14 mouse cellular contexts compared by ENCODE assay signal in genomic region chr1:181847396-181847795, GRCm38 (mm10).
"Had no signal": no experiment of that assay in that cellular context is flagged by ENCODE, and none has a peak within 500 bp of the region (broad histone marks: within the 10 kb centered on the region; RNA-seq: fewer than 3 reads in every experiment).

No protein-coding gene starts in this region.

- H3K36me3 ChIP-seq: intestine, embryonic 15.5 days; limb, embryonic 12.5 days; liver, embryonic 13.5 days; lung, embryonic 15.5 days; midbrain, embryonic 15.5 days; neural tube, embryonic 12.5 days had no signal

- DNase-seq: kidney, postnatal 4 days; liver; liver, embryonic 13.5 days; liver, postnatal 0 days; lung, postnatal 14 days; retina, postnatal 1 day; right cerebral cortex, postnatal 4 days; spleen, adult 18-20 months; thymus, postnatal 14 days had no signal

- H3K27me3 ChIP-seq: intestine, embryonic 15.5 days; limb, embryonic 12.5 days; liver, embryonic 13.5 days; lung, embryonic 15.5 days; midbrain, embryonic 15.5 days; neural tube, embryonic 12.5 days had no signal
